Mouse (Mus musculus): ENCODE data around the gene Acsl5.

Gene Acsl5

GRCm38 (mm10) chr19:55276770-55277169 lies 25.0 kb downstream of the Acsl5 start:
- no peak for DNase-seq (ENCODE audit: extremely low read depth, low read depth, low spot score)

DNA sequence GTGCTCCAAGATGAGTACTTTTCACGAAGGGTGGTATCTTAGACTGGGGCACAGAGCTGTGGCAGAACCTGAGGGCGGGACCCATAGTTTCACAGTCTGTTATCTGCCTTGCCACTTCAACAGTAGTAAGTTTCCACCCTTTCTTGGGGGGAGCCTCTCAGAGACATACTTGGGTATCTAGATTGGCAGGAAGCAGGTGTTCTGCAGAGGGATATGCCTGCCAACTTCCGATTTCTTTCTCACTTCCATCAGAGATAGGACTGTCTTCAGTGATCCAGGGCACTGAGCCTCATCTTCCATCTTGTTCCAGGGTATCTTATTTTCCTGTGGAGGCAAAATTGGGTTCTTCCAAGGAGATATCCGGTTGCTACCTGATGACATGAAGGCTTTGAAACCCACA lies 32.4 kb downstream of the Acsl5 start:
- no peak for DNase-seq (ENCODE audit: extremely low read depth, low read depth, low spot score)

DNA sequence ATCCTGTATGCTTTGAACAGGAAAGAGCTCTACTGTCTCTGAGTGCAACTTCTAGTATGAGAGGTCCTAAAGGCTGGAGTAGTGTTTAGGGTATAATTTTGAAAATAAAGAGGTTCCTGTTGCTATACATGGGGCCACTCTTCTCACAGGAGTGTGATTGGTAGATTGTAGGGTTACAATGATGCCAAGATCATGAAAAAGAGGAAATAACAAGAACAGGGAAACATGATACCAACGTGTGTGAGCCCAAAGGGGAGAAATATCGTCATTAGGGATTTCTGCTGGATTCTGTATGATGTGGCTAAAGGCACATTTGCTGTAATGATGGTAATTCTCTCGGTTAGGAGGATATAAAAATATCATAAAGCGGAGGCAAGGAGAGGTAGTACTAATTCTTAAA lies 34.3 kb downstream of the Acsl5 start:
- no peak for DNase-seq (ENCODE audit: extremely low read depth, low read depth, low spot score)

DNA sequence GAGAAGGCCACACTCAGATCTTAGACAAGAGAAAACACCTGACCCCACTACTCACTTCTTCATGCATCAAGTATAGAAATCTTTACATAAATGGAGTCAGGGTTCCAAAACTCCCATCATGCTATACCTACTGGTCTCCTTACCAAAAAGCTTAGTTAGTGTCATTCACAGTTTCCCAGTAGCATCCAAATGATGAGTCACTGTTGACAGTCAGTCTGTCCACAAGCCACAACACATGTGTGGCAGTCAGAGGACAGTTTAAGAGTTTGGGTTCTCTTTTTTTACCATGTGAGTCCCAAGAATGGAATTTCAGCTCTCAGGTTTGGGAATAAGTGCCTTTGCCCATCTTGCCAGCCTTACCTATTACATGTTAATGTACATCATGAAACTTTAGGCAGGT lies 37.2 kb downstream of the Acsl5 start:
- DNase-seq (ENCODE audit: extremely low read depth, low read depth, low spot score) = no peak

DNA sequence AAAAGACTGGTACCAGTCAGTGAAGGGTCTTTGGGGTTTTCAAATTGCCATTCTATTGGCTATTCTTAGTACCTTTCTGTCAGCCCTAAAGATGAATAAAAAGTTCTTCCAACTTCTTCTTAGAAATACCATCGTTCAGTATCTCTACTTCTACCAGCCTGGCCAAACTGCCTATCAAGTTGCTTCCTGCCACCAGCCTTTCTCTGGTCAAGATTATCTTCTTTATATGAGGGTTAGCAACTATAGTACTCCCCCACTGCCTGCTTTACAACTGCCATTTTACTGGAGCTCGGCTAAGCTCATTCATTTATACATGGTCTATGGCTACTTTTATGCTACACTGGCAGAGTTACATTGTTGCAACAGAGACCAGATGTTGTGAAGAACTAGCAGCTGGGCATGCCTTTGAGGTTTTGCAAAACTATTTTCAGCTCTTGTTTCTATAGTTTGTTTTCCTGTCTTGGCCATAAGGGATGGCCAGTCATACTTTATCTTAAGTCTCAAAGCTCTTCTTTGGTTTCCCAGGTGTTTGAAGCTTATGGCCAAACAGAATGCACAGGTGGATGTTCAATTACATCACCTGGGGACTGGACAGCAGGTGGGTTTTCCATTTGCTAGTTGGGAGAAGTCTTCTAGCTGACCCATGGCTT lies 39.0 kb downstream of the Acsl5 start:
- no peak for DNase-seq (ENCODE audit: extremely low read depth, low read depth, low spot score)

GRCm38 (mm10) chr19:55292210-55292850 lies 40.6 kb downstream of the Acsl5 start:
- no peak for DNase-seq (ENCODE audit: extremely low read depth, low read depth, low spot score)

GRCm38 (mm10) chr19:55293175-55293574 lies 41.4 kb downstream of the Acsl5 start:
- DNase-seq (ENCODE audit: extremely low read depth, low read depth, low spot score) = no peak

- DNase-seq (ENCODE audit: extremely low read depth, low read depth, low spot score) = no peak
These were observed 43.3 kb downstream of the Acsl5 start for GRCm38 (mm10) chr19:55295075-55295474.

DNA sequence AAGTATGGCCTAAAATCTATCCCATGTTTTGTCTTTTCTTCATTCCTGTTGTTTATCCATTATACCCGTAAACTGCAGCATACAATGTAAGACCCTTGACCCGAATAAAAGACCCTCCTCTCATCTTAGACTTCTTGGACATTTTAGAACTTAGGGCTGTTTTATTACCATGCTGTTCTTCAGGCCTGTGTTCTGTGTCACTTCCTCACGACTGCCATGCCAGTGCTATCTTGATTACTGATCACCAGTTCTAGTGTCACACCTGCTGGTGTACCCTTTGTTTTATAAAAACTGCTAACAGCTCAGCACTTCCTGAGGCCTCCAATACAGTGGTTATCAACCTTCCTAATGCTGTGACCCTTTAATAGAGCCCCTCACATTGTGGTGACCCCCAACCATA lies 43.8 kb downstream of the Acsl5 start:
- no peak for DNase-seq (ENCODE audit: extremely low read depth, low read depth, low spot score)

DNA sequence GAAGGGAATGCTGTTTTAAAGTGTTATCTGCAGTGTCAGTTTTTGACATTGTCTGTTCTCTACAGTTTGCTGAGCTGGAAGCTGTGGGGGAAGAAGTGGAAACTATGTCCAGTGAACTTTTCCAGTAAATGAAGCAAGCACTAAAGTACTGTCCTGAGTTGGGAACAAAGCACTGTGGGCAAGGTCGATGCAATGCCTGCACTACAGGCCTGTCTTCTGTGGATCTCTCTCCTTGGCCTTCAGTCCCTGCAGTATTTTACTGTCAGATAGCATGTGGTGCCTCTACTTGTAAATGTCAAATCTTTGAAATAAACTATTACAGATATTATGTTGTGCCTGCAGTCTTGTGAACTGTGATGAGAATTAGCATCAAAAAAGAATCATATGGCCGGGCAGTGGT lies 44.6 kb downstream of the Acsl5 start:
- DNase-seq (ENCODE audit: extremely low read depth, low read depth, low spot score) = no peak

GRCm38 (mm10) chr19:55297489-55297888 lies 45.8 kb downstream of the Acsl5 start:
- DNase-seq (ENCODE audit: extremely low read depth, low read depth, low spot score) = no peak

DNA sequence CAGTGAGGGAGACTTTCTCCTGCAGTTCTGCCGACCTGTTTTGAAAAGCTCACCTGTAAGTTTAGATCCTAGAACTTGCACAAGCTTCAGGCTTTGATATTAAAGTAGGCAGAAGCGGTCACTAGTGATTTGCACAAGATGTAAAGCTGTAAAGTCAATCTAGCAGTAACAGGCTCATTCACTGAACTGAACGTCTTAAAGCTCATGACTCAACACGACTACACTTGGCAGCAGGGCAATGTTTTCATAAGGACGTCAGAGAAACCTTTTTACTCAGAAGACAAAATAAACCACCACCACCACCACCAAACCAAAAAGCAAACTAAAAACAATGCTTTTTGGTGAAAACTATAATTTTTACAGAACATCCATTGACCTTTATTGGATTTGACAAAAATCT lies 46.2 kb downstream of the Acsl5 start:
- DNase-seq (ENCODE audit: extremely low read depth, low read depth, low spot score) = peak; percentile 62

- no peak for DNase-seq (ENCODE audit: extremely low read depth, low read depth, low spot score)
These were observed 47.6 kb downstream of the Acsl5 start for GRCm38 (mm10) chr19:55299378-55299777.

DNA sequence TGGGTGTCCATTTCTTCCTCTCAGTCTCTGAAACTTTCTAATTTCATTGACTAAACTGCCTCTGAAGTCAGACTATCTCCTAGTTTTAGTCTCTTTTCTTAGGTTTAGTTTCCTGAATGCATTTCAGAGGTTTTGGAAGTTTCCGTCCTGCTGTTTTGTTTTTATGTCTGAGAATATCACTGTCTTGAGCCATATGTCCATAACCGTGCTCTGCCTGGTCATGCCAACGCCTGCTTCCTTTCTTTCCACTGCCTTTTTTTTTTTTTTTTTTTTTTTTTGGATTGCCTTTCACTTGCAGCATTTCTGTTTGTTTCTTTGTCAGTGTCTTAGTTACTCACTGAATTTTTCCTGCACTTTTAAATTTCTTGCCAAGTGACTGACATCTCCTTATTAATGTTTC lies 48.8 kb downstream of the Acsl5 start:
- no peak for DNase-seq (ENCODE audit: extremely low read depth, low read depth, low spot score)

GRCm38 (mm10) chr19:55305024-55305423 lies 53.3 kb downstream of the Acsl5 start:
- no peak for DNase-seq (ENCODE audit: extremely low read depth, low read depth, low spot score)

GRCm38 (mm10) chr19:55311874-55312273 lies 60.1 kb downstream of the Acsl5 start:
- DNase-seq (ENCODE audit: extremely low read depth, low read depth, low spot score) = no peak

DNA sequence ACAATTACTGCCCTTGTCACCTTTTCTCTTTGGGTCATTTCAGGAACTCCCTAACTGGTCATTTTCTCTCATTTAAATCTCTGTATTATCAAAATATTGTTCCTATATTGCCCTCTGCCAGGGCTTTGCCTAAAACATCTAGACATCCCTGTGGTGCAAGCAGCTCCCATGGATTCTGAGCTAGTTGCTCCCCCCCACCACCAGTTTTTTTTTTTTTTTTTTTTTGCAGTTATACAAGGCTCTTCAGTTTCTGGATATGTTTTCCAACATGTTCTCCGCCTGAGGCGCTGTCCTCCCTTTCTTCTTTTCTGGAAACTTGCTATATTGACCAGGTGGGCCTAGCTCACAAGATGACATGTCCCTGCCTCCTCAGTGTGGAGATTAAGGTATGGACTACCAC lies 61.9 kb downstream of the Acsl5 start:
- DNase-seq (ENCODE audit: extremely low read depth, low read depth, low spot score) = no peak

DNA sequence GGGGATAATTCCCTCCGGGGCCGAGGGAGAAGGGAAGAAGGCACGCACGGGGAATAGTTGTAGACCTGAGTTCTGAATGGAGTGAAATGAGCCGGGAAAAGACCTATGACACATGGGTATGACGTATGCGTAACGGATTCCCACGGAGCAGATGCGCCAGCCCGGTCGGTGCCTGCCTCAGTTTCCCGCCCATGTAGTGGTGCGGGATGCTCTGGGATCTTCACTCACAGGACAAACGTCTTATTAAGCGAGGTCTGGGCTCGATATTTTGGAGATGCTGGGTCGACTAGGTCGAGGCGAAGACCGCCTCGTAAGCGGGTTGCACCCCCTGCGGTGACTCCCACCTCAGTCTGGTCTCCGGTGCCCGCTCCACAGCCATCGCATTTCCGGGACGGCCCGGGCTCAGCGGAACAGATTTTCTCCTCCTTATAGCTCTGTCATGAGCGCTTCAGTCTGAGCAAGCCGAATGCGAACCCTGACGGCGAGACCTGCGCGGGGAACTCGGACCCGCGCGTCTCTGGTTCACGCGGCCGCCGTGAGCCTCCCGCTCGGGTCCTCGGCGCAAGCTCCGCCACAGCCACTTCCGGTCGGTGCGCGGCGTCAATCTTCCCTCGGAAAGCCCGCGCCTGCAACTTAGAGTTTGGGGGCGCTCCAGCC lies 63.8 kb downstream of the Acsl5 start, which contains the start of gene Zdhhc6:
Zdhhc6 (minus strand) TSS at position 581 of the 657 bp plus-strand sequence.
- no peak for DNase-seq (ENCODE audit: extremely low read depth, low read depth, low spot score)

DNA sequence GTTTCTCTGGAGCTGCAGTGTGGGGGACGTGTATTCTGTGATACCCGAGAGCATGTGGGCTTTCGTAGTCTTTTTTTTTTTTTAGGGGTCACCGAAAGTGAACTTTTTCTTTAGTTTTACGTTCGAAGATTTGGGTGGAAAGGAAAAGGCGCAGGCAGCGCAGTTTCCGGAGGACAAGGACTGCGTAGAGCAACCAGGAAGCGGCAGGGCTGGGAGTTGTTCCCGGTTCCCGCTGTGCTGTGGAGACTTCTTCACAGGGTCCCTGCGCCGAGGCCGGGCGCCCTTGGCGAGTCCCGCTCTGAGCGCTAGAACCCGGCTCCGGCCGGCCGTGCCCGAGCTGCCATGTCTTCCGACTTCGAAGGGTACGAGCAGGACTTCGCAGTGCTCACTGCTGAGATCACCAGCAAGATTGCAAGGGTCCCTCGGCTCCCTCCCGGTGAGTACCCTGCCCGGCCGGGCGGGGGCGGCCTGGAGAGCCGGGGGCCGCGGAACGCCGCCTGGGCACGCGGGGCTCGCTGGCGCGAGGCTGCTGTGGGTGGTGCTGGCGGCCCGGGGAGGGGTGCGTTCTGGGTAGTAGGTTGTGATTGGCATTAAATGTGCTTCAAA lies 64.5 kb downstream of the Acsl5 start, which contains the start of gene Vti1a:
Vti1a (plus strand) TSS at position 187 of the 606 bp plus-strand sequence.
- DNase-seq (ENCODE audit: extremely low read depth, low read depth, low spot score) = peak; percentile 54

- DNase-seq (ENCODE audit: extremely low read depth, low read depth, low spot score) = no peak
These were observed 65.2 kb downstream of the Acsl5 start for GRCm38 (mm10) chr19:55316901-55317300.

- no peak for DNase-seq (ENCODE audit: extremely low read depth, low read depth, low spot score)
These were observed 67.3 kb downstream of the Acsl5 start for GRCm38 (mm10) chr19:55319036-55319435.

- no peak for DNase-seq (ENCODE audit: extremely low read depth, low read depth, low spot score)
These were observed 67.8 kb downstream of the Acsl5 start for GRCm38 (mm10) chr19:55319521-55319920.
